Comparison of ENCODE assay signal across 24 mouse cellular contexts in genomic region chr6:30014187-30014864, GRCm38 (mm10).
"Had no signal": no experiment of that assay in that cellular context is flagged by ENCODE, and none has a peak within 500 bp of the region (broad histone marks: within the 10 kb centered on the region; RNA-seq: fewer than 3 reads in every experiment).

No protein-coding gene starts in this region.

- H3K36me3 ChIP-seq: heart, embryonic 12.5 days; hindbrain, embryonic 10.5 days; hindbrain, embryonic 12.5 days; intestine, embryonic 15.5 days; limb, embryonic 13.5 days; limb, embryonic 15.5 days; liver, embryonic 12.5 days had no signal

- ATAC-seq: hindbrain, embryonic 16.5 days; inflammation-experienced regulatory T-cells, adult 6 months; intestine, embryonic 15.5 days; intestine, postnatal 0 days; liver, embryonic 12.5 days had no signal

- H3K27me3 ChIP-seq: heart, embryonic 12.5 days; hindbrain, embryonic 12.5 days; intestine, embryonic 15.5 days; limb, embryonic 13.5 days; limb, embryonic 15.5 days; liver, embryonic 12.5 days had no signal

- H3K9me3 ChIP-seq: heart, embryonic 12.5 days; hindbrain, embryonic 10.5 days; hindbrain, embryonic 12.5 days; intestine, embryonic 15.5 days; limb, embryonic 13.5 days; limb, embryonic 15.5 days; liver, embryonic 12.5 days had no signal

- H3K4me2 ChIP-seq: heart, embryonic 12.5 days; hindbrain, embryonic 12.5 days; hindbrain, embryonic 14.5 days; intestine, embryonic 15.5 days; limb, embryonic 13.5 days; limb, embryonic 15.5 days; liver, embryonic 12.5 days had no signal

- H3K4me1 ChIP-seq: heart, embryonic 12.5 days; hindbrain, embryonic 10.5 days; hindbrain, embryonic 12.5 days; intestine, embryonic 15.5 days; liver, embryonic 12.5 days had no signal

- DNase-seq: gastrocnemius, adult 2 months; gastrocnemius, postnatal 10 days; gastrocnemius, postnatal 25 days; heart, adult 18-20 months; heart, postnatal 10 days; heart, postnatal 4 days; kidney, adult 18-20 months; kidney, adult 8-10 months; kidney, postnatal 10 days; kidney, postnatal 36 days; layer of hippocampus, adult 9-11 months; layer of hippocampus, postnatal 36 days; left cerebral cortex, postnatal 4 days had no signal

- H3K4me3 ChIP-seq: gastrocnemius, adult 2 months; heart, embryonic 12.5 days; hindbrain, embryonic 10.5 days; hindbrain, embryonic 12.5 days; intestine, embryonic 15.5 days; limb, embryonic 13.5 days; limb, embryonic 15.5 days; liver, embryonic 12.5 days had no signal

- H3K9ac ChIP-seq: heart, embryonic 12.5 days; hindbrain, embryonic 12.5 days; hindbrain, embryonic 14.5 days; intestine, embryonic 15.5 days; limb, embryonic 13.5 days; limb, embryonic 15.5 days; liver, embryonic 12.5 days had no signal

- H3K27ac ChIP-seq: gastrocnemius, adult 2 months; hindbrain, embryonic 10.5 days; hindbrain, embryonic 12.5 days; hindbrain, embryonic 14.5 days; intestine, embryonic 15.5 days; limb, embryonic 13.5 days; limb, embryonic 15.5 days; liver, embryonic 12.5 days had no signal
